Mouse (Mus musculus) heart, postnatal 0 days (tissue): ENCODE data around the gene Hoxb6.

Experiments
- CTCF ChIP-seq: IDR thresholded peaks from 2 replicates; pipeline ENCODE4 v1.5.1; 2016; ENCODE audit warnings: antibody characterized with exemption, control low read depth, low read depth
- EP300 ChIP-seq: IDR thresholded peaks from 2 replicates; pipeline ENCODE4 v1.6.1; 2016; ENCODE audit warnings: antibody characterized with exemption, low read depth

DNA sequence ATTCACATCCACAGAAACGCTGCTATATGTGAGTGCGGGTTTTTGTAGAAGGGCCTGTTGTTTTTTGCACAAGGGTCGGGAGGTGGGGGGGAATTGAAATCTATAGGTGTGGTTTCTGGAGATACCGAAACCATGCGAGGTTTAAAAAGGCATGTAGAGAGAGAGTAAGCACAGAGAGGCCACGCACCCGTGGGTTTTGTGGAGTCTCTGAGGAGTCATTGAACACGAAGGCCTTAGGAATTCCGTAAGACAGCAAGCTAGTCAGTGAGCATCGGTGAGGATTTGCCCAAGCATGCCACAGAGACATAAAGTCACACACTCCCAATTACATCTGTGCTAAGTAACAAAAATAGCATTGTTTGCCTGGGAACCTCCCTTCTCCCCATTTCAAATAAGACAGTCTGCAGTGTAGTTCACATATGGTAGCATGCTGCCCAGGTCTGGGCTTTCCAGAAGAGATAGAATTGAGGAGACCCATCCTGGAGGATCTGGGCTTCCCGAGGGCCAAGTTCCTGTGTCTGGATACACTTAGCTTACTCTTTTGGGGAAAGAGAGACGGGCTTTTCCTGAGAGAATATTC, 39.6 kb upstream of the Hoxb6 start:
- no peak for TF ChIP-seq EP300
- no peak for TF ChIP-seq CTCF
